Mouse (Mus musculus) left cerebral cortex, adult 8-10 months (tissue): ENCODE measurements around the gene Larp1. TPM values are rescaled to one million over a fixed set of nuclear protein-coding genes. Genes with fewer than 3 reads are reported as not detected.
A peak's percentile ranks its signal among the peaks of the same experiment; 100 is the strongest.

Experiments used
- DNase-seq, 2 experiments: peaks; one replicate each; pipeline ENCODE4 v3.0.0; 2022; ENCODE audit warnings: low spot score in 2 of 2
- total RNA-seq, 4 experiments: library from RNA; stranded (reverse); gene quantifications; 2 replicates each; pipeline ENCODE4 v1.2.4; 2022

Gene Larp1
- total RNA-seq, 4 experiments from 2014 or later: 84.6 to 88.6 (median 86.9) TPM

GRCm38 (mm10) chr11:57998872-57999271, 10.0 kb upstream of the Larp1 start:
- DNase-seq: no peak

DNA sequence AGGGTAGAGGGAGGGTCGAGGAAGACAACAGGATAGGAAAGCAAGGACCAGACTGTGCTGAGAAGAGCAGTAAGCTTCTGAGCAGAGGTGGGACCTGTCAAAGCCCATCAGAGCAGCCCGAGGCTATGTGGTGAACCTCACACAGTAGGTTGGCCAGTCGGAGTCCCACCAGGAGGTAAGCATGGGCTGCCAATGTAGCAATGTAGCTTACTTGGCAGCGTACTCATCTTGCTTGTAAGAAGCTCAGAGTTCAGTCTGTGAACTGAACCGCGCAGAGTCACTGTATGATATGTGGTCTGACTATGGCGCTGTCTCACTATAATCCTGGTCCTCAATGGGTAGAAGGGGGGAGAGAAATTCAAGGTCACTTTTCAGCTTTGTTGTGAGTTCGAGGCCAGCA, 5.7 kb upstream of the Larp1 start:
- no peak for DNase-seq

DNA sequence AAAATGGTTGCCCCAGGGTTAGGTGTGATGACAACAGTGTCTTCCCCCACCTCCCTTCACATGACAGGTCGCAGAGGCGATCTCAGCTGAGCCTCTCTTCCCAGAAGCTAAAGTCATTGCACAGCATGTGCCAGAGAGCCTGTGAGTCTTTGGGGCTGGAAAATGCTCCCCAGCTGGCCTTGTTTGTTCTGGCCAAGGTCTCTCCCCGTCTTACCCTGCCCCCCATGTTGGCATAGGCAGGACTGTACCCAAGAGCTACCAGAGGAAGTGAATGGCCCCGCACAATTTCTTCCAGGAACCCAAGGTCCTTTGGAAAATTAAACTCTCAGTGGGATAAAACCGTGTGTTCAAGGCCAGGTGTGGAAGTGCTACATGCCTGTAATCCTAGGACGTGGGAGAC, 5.1 kb upstream of the Larp1 start:
- no peak for DNase-seq

DNA sequence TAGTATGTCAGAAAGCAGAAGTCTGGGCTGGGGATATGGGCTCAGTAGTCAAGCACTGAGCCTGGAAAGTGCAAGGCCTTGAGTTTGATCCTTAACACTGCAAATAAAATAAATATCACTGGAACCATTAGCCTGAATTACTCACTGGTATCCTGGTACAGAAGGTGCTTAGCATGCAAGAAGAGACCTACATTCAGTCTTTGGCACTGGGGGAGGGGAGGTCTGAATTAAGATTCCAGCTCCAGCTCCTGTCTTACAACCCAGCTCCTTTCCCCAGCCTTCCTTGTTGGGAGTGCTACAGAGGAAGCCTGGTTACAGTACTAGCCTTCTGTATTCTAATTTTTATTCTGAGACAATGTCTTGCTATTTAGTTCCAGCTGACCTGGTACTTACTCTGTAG, 3.8 kb upstream of the Larp1 start:
- no peak for DNase-seq

DNA sequence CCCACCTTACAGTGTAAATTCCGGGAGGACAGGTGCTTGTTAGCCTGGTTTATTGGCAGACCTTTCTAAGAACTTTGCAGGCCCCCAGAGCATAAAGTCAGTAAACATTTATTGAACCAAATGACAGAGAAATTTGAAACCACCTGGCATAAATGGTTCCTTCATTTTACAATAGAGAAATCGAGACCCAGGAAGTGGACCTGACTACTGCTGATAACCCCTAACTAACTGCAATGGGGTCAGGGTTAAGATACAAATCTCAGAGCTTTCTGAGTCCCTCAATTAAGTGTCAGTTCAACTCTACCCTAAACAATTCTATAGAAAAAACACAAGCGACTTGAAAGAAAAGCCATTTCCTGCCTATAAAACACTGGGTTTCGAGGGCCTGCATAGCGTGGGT, 851 bp upstream of the Larp1 start:
- no peak for DNase-seq

DNA sequence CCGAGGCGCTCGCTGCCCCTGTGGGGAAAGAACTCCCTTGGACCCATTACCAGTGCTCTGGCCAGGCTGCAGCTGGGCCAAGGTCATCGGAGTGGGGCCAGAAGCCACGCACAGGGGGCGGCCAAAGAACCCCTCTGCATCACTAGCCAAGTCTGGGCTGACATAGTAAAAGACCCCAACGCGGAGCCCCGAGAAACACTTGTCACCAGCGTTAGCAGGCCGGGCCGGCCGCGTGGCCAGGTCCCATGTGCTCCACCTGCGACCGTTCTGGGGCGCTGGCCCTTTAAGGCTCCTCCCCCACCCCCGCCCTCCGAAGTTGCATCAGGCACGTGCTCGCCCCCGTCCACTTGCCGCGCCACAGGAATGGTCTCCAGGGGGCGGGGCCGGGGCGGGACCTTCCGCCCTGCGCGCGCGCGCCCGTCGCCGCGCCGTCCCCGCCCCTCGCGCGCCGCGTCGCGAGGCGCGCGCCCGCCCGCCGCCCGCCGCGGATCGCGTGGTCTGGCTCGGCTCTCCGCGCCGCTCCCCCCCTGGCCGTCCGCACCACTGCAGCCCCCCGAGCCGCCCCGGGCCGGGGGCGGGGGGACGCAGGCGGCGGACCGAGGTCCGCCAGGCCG, 320 bp upstream of the Larp1 start:
- peak; percentile 51 to 81 for DNase-seq

- peak; percentile 49 to 70 for DNase-seq
Observed at GRCm38 (mm10) chr11:58009516-58010141, 765 bp downstream of the Larp1 start.

DNA sequence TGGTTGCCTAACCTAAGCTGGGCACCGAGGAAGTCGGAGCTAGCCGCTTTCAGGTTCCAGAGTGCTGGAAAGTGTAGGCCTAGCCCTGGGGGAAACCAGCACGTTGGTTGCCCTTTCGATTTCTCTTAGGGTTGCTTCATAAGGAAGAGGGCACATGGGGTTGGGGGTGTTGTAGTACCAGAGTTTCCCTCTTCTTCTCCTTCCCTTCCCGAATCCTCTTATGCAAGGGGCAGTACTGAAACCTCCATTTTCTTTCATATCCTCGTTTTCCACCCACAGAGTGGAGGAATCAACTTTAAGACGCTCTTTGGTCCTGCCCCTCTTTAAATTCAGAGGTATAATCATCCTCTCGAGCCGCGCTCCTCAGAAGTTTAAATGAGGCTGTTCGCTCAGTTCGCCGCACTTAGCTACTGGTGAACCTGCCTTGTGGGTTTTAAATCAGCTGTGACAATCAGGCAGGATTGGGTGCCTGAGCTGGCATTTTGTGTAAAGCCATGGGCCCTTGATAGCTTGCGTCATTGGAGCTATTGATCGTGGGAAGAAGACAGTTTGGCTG, 1.4 kb downstream of the Larp1 start:
- DNase-seq: no peak

DNA sequence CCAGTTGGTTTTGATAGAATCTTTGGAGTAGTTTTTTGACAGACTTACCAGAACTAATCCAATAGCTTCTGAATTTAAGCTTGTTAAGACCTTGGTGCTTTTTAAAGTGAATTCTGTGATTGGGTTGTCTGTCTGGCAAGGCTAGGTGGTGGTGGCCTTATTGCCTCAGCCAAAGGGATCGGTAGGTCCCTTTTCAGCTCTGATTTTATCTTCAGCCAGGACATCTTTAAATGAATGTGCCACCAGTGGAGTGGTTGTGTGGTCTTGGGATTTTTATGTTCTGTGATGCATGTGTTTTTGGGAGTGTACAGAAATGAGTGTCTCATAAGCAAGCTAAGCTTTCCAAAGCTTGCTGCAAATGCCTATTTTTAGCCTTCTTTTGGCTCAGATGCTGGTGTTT, 2.1 kb downstream of the Larp1 start:
- DNase-seq: no peak

- DNase-seq: no peak
Observed at GRCm38 (mm10) chr11:58011813-58012212, 2.9 kb downstream of the Larp1 start.

GRCm38 (mm10) chr11:58012674-58013073, 3.8 kb downstream of the Larp1 start:
- DNase-seq: no peak

- DNase-seq: no peak
Observed at GRCm38 (mm10) chr11:58013100-58013499, 4.2 kb downstream of the Larp1 start.

DNA sequence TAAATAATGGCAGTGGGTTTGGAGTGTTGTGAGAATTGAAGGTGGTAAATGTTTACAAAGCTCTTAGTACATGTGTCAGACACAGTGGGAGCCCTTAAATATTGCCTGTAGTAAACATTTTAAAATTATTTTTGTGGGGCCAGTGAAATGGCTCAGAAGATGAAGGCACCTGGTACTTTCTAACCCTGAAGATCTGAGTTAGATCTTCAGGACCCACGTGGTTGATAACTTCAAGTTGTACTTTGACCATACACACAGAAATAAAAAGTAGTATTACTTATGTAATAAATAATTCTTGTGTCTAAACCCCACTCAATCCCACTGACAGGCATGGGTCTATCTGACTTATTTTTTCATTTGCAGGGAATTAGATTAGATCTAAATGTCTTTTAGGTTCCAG, 5.7 kb downstream of the Larp1 start:
- DNase-seq: no peak

DNA sequence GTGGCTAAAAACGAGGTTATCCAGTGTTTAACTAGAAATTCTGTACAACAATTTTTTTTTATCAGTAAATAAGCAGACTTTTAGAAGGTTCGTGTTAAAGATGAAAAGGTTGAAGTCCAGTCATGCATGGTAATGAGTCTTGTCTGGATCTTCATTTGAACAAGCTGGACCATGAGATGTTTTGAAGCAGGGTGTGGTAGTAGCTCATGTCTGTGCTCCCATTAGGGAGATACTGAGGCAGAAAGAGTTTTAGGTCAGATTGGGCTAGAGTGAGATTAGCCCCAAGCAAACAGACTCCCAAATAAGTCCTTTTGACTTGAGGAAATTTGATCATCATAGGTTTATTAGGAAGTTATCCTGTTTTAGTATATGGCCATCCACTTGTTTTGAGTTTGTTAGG, 6.5 kb downstream of the Larp1 start:
- no peak for DNase-seq

- DNase-seq: no peak
Observed at GRCm38 (mm10) chr11:58016371-58016770, 7.5 kb downstream of the Larp1 start.

DNA sequence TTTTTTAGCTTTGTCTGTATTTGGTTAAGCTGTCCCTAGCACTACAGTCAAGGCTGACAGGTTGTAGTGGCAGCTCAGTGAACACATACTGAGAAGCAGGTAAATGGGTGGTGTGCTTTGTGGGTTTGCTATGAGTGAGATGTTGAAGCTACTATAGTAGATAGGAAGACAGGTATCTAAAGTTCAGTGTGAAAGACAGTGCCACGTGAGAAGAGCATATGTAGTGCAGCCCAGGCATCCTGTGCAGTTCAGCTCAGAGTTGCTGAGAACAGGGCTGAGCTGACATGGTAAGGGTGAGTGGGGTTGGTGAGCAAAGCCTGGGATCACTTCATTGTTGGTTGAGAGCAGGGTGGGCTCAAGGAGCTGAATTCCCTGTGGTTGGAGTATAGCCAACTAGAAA, 8.6 kb downstream of the Larp1 start:
- DNase-seq: no peak

GRCm38 (mm10) chr11:58018287-58018686, 9.4 kb downstream of the Larp1 start:
- no peak for DNase-seq

GRCm38 (mm10) chr11:58018701-58019100, 9.8 kb downstream of the Larp1 start:
- no peak for DNase-seq

GRCm38 (mm10) chr11:58021095-58021494, 12.2 kb downstream of the Larp1 start:
- DNase-seq: no peak

- DNase-seq: no peak
Observed at GRCm38 (mm10) chr11:58021618-58022017, 12.8 kb downstream of the Larp1 start.

- DNase-seq: no peak
Observed at GRCm38 (mm10) chr11:58024271-58024670, 15.4 kb downstream of the Larp1 start.

DNA sequence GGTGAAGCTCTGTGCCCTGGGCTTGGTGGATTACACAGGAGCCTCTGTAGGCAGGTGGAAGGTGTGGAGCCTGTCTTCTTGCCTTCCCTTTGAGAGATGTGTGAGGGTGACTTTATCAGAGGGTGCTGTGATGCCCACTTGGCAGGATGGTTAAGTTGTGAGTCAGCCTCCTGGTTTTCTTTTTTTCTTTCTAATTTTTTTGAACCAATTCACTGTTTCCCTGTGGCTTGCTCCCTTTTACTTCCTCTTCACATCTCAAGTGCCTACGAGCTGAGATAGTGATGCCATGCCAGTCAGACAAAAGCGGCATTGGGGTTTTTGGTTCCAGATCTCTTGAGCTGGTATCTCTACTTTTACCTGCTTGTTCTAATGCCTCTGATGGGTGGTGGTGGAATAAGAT, 15.8 kb downstream of the Larp1 start:
- DNase-seq: no peak

DNA sequence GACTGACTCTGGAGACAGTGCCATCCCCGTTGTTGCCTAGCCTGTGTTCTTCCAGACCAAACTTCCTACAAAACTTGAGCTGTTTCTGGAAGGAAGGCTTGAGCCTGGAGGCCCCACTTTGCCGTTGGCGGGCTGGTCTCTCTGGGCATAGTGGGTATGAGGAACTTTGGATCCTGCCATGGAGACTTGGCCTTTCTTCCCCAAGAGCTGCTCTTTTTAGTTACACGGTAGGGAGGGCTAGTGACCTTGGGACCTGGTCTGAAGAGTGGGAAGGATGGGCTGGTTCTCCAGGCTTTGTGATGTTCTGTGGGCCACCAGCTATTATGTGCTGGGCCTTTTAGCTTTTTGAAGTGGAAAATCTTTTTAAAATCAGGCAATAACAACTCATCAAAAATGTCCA, 17.0 kb downstream of the Larp1 start:
- no peak for DNase-seq
